Mouse (Mus musculus): ENCODE measurements around the gene Ran.
"Not testable (repeated sequence)": the region's sequence is repeated elsewhere in the genome, so short reads cannot be mapped to it uniquely, and the experiment has no call there.

Gene Ran

GRCm38 (mm10) chr5:129019497-129020299 lies at the start of gene Ran:
Gene Ran, plus strand, starts transcription at chr5:129020069.
- peak; percentile 97 to 98 for DNase-seq (ENCODE audit: inconsistent age in 2 of 2, low spot score in 1 of 2)

DNA sequence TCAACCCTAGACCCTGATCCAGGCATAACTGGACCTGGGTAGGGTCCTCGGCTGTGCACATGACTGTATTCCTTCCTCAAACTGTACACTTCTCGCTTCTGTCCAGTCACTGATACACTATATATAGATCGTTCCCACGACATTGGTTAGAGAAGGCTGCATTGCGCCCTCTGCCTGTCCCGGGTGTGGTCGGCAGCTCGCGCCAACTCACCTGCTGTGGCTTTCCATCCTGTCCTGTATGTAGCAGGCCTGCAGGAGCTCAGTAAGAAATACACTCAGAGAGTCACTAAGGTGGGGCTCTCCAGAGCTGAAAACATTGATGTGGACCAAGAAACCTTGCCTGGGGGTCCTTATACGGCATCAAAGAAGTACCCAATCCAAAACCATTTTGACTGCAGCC lies 49.0 kb upstream of the Ran start:
- DNase-seq (ENCODE audit: inconsistent age in 2 of 2, low spot score in 1 of 2) = no peak

DNA sequence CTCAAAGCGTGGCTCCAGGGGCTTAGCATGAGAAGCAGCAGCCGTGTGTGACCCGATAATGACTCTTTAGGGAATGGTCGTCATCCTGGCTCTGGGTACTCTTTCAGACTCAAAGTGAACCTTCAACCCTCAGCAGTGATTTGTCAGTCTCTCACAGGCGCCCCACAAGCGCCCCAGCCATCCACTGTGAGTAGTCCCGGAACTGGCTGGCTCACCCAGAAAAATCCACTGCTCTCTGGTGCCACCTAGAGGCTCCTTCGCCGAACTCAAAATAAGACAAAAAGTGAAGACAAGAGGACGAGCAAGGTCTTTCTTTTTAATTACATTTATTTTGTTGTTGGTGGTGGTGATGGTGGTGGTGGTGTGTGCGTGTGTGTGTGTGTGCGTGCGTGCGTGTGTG lies 48.6 kb upstream of the Ran start:
- peak; percentile 57 to 86 for DNase-seq (ENCODE audit: inconsistent age in 2 of 2, low spot score in 1 of 2)

DNA sequence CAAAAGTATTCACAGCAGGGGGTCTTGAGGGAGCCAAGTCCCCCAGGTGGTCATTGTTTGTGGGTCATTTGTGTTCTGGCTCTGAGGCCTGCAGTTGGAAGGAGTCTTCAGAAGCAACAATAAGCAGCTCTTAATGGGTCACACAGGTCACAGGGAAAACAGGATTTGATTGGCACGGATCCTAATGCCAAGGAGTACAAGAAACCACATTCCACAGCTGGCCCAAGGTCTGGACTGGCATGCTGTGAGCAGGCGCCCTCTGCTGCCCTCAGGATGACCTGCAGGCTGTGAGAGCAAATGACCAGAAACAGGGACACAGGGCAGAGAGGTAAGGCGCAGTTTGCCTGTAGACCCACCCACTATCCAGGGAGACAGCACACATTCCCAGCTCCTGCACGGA lies 43.6 kb upstream of the Ran start:
- DNase-seq (ENCODE audit: inconsistent age in 2 of 2, low spot score in 1 of 2) = peak in 1 of 2 experiments; percentile 76

DNA sequence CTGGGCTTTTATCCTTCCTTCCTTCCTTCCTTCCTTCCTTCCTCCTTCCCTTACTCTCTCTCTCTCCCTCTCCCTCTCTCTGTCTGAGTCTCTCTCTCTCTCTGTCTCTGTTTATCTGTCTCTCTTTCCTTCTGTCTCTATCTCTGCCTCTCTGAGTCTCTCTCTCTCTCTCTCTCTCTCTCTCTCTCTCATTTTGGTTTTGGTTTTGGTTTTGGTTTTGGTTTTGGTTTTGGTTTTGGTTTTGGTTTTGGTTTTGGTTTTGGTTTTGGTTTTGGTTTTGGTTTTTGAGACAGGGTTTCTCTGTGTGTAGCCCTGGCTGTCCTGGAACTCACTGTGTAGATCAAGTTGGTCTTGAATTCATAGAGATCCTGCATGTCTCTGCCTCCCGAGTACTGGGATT lies 42.4 kb upstream of the Ran start:
- DNase-seq (ENCODE audit: inconsistent age in 2 of 2, low spot score in 1 of 2) = not testable (repeated sequence)

DNA sequence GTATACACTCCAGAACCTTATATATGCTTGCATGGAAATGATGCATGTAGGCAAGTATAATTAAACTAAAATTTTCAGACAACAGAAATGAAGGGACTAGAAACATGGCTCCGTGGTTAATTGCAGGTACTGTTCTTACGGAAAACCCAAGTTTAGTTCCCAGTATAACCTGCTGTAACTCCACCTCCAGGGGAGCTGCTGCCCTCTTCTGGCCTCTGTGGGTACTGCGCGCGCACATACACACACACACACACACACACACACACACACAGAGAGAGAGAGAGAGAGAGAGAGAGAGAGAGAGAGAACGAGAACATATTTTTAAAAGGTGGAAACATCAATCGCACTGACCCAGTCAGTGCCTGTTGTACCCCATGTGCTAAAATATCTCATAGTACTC lies 40.9 kb upstream of the Ran start:
- DNase-seq (ENCODE audit: inconsistent age in 2 of 2, low spot score in 1 of 2) = no peak

DNA sequence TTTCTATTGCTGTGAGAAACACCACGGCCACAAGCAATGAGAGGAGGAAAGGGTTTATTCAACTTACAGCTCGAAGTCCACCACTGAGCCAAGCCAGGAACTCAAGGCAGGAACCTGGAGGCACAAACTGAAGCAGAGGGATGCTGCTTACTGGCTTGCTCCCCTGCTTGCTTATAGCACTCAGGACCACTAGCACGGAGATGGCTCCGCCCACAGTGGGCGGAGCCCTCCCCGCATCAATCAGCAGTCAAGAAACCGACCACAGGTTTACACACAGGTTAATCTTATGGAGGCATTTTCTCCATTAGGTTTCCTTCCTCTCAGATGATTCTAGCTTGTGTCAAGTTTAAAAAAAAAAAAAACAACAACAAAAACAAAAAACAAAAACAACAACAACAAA lies 39.0 kb upstream of the Ran start:
- DNase-seq (ENCODE audit: inconsistent age in 2 of 2, low spot score in 1 of 2) = no peak

GRCm38 (mm10) chr5:128981607-128982006 lies 38.3 kb upstream of the Ran start:
- DNase-seq (ENCODE audit: inconsistent age in 2 of 2, low spot score in 1 of 2) = peak; percentile 61 to 86

GRCm38 (mm10) chr5:128984536-128984935 lies 35.3 kb upstream of the Ran start:
- DNase-seq (ENCODE audit: inconsistent age in 2 of 2, low spot score in 1 of 2) = no peak

- DNase-seq (ENCODE audit: inconsistent age in 2 of 2, low spot score in 1 of 2) = peak in 1 of 2 experiments; percentile 81
Measured at GRCm38 (mm10) chr5:128985946-128986345, 33.9 kb upstream of the Ran start.

DNA sequence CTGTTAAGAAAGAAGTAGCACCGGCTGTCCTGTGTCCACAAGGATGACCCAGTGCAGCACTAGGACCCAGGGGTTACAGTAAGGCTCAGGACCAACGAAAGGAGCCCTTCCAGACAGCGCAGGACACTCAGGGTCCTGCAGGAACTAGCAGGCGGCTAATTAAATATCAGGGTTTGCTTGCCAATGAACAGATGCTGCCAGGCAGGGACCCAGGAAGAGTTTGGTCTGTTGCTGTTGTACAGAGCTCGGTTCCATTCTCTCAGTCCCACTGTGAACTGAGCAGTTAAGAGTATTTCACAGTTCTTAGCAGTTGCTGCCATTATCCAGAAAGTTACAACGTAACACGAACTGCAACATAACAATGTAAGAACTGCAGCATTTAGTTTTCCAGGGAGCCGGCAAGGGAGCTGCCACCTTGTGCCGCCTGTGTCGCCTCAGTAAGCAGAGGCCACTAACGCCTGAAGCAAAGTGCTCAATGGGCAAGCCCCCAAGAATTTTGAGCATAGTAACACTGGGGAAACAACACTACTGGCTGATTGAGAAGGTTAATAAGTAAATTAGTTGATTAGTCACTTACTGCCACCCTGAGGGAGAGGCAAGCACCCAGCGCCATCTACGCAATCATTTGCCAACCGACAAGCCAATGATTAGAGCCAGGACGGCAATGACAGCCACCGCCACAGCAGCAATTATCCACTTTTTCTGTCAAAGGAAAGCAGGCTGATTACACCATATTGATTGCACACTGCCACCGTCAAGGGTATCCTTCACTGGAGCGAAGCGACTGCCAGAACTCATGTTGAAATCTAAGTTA lies 32.5 kb upstream of the Ran start:
- peak in 1 of 2 experiments; percentile 77 for DNase-seq (ENCODE audit: inconsistent age in 2 of 2, low spot score in 1 of 2)

DNA sequence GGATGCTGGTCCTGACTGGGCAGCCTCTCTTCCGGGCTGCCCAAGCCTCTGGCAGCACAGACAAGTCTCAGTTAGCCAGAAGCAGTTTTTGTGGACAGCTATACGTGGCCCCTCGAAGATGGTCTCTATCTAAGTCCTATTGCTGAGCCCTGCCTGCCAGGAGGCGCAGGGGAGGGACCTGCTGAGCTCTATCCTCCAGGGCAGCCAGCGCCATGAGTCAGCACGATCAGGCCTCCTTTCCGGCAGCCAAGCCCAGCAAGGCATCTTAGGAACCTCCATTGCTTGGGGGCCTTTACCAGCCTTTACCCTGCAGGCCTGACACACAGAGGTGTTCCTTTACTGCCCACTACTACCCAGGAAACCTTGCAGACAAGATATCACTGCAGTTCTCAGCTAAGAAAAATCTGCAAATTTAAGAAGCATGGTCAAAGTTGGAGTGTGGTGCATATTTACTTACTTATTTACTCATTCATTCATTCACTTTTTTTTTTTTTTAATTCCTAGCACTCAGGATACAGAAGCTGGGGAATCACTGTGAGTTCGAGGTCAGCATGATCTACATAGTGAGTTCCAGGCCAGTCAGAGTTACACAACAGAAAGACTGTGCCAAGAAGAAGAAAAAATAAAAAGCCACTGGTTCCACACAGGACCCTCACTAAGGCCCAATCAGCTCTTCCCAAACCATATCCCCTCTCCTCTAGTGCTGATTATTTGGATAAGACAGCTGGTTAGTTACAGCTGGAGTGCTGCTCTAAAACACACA lies 19.0 kb upstream of the Ran start:
- peak; percentile 51 to 76 for DNase-seq (ENCODE audit: inconsistent age in 2 of 2, low spot score in 1 of 2)

- peak; percentile 32 to 59 for DNase-seq (ENCODE audit: inconsistent age in 2 of 2, low spot score in 1 of 2)
Measured at GRCm38 (mm10) chr5:129002571-129003011, 17.3 kb upstream of the Ran start.

DNA sequence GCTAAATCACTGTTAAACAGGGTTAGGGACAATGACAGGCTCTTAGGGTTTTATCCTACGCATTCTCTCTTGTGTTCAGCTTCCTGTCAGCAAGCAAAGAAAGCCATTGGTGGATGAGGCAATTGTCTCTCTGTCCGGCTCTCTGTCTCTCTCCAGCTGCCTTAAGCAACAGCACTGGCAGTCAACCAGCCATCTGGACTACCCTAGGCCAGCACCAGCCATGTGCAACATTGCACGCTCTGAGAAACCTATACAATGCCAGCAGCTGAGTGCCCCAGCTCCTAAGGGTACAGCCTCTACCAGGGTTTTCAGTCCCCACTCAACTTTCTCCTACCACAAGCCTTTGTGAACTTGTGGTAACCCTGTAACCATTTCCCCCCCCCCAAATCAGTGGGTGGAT lies 14.5 kb upstream of the Ran start:
- DNase-seq (ENCODE audit: inconsistent age in 2 of 2, low spot score in 1 of 2) = peak in 1 of 2 experiments; percentile 53

GRCm38 (mm10) chr5:129006031-129006788 lies 13.7 kb upstream of the Ran start:
- peak in 1 of 2 experiments; percentile 46 for DNase-seq (ENCODE audit: inconsistent age in 2 of 2, low spot score in 1 of 2)

- DNase-seq (ENCODE audit: inconsistent age in 2 of 2, low spot score in 1 of 2) = peak; percentile 30 to 38
Measured at GRCm38 (mm10) chr5:129007105-129007957, 12.5 kb upstream of the Ran start.

GRCm38 (mm10) chr5:129008008-129008407 lies 11.9 kb upstream of the Ran start:
- DNase-seq (ENCODE audit: inconsistent age in 2 of 2, low spot score in 1 of 2) = no peak

GRCm38 (mm10) chr5:129008412-129008826 lies 11.4 kb upstream of the Ran start, which contains the start of gene Stx2:
Gene Stx2, minus strand, starts transcription at chr5:129008574.
- DNase-seq (ENCODE audit: inconsistent age in 2 of 2, low spot score in 1 of 2) = peak; percentile 96 to 98

DNA sequence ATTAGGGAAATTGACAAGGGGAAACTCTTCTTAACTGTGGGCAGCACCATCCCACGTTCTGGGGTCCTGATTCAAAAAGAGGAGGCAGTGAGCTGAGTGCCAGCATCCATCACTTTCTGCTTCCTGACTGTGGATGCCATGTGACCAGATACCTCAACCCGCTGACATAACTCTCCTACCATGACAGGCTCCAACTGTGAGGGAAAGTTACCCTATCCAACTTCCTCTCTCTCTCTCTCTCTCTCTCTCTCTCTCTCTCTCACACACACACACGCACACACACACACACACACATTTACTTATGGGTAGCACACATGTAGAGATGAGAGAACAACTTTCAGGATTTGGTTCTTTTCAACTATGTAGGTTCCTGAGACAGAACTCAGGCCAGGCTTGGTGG lies 10.3 kb upstream of the Ran start:
- DNase-seq (ENCODE audit: inconsistent age in 2 of 2, low spot score in 1 of 2) = no peak

All from adrenal gland, adult (tissue).